Mouse (Mus musculus): ENCODE results near the gene Grik3. TPM values are rescaled to one million over a fixed set of nuclear protein-coding genes. Genes with fewer than 3 reads are reported as not detected.

Gene Grik3
- polyA plus RNA-seq, 1 experiment from 2014 or later = 7.9 TPM

GRCm38 (mm10) chr4:125580336-125580735 is 89.8 kb downstream of the Grik3 start:
- H3K27ac ChIP-seq (replicated peaks) = no peak overlapping the region
- H3K9ac ChIP-seq (replicated peaks) = no peak overlapping the region
- no peak overlapping the region for H3K4me3 ChIP-seq
- H3K36me3 ChIP-seq = no peaks in the 10 kb centered on the region
- peaks cover 18% of the 10 kb centered on the region; the same call in 1 of the 2 replicates for H3K4me1 ChIP-seq
- no peaks in the 10 kb centered on the region for H3K9me3 ChIP-seq
- ATAC-seq (replicated peaks) = no peak
- peaks cover 10% of the 10 kb centered on the region; the same call in 1 of the 2 replicates for H3K27me3 ChIP-seq
- WGBS = 29% methylated on average over 5 of the region's 5 CpGs
- H3K4me2 ChIP-seq (replicated peaks) = no peak overlapping the region

DNA sequence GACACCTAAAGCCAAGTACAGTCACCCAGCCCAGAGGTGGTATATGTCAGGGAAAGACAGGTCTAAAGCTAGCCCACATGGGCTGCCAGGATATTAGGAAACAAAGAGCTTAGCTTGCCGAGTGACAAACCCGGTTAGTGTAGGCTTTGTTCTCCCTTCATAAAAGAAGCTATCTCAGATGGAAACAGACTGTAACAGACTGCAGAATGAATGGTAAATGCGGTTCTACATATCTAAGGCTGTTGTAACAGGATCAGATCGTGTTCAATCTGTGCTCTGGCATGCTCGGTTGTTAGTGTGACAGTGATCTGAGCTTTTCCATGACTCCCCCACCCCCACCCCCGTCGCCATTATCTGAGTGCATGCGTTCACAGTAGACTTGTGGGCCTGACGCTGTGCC is 92.8 kb downstream of the Grik3 start:
- peaks cover 32% of the 10 kb centered on the region for H3K4me1 ChIP-seq
- no peak overlapping the region for H3K4me3 ChIP-seq
- H3K9me3 ChIP-seq = no peaks in the 10 kb centered on the region
- ATAC-seq (replicated peaks) = 0 out of 2 replicates have a peak, but pooled peaks have one; percentile 19
- H3K27me3 ChIP-seq = peaks cover 33% of the 10 kb centered on the region; the same call in 1 of the 2 replicates
- 65% methylated on average over 9 of the region's 9 CpGs for WGBS
- H3K4me2 ChIP-seq (replicated peaks) = no peak overlapping the region
- no peaks in the 10 kb centered on the region for H3K36me3 ChIP-seq
- 0 out of 2 replicates have a peak overlapping the region, but pooled peaks have one; percentile 25 for H3K27ac ChIP-seq (replicated peaks)
- no peak overlapping the region for H3K9ac ChIP-seq (replicated peaks)

GRCm38 (mm10) chr4:125583935-125584334 is 93.4 kb downstream of the Grik3 start:
- ATAC-seq (replicated peaks) = no peak
- H3K9ac ChIP-seq (replicated peaks) = no peak overlapping the region
- no peak overlapping the region for H3K4me2 ChIP-seq (replicated peaks)
- no peak overlapping the region for H3K27ac ChIP-seq (replicated peaks)
- H3K36me3 ChIP-seq = no peaks in the 10 kb centered on the region
- 83% methylated on average over 4 of the region's 4 CpGs for WGBS
- peaks cover 30% of the 10 kb centered on the region; the same call in 1 of the 2 replicates for H3K27me3 ChIP-seq
- no peak overlapping the region for H3K4me3 ChIP-seq
- H3K4me1 ChIP-seq = peaks cover 35% of the 10 kb centered on the region
- H3K9me3 ChIP-seq = no peaks in the 10 kb centered on the region

DNA sequence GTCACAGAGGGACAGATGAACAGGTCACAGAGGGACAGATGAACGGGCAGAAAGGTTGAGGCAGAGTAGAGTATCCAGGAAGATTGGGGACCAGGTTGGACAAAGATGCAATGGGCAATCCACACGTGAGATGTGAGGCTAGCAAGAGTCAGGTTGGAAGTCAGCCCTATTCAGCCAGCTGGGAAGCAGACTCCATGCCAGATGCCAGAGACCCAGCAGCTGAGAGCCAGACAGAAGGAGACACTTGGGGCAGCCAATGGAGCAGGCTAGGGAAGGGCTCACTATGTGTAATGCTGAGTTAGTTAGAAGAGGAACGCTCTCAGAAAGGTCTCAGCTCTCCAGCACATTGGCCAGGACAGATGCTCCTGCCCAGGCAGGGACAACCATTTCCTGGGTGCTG is 94.2 kb downstream of the Grik3 start:
- Histone ChIP-seq H3K4me2 (replicated peaks) (no peak overlapping the region), H3K27ac (replicated peaks) (no peak overlapping the region), H3K4me3 (no peak overlapping the region), H3K4me1 (peaks cover 43% of the 10 kb centered on the region), H3K9ac (replicated peaks) (no peak overlapping the region), H3K27me3 (peaks cover 36% of the 10 kb centered on the region; the same call in 1 of the 2 replicates), H3K9me3 (no peaks in the 10 kb centered on the region), H3K36me3 (no peaks in the 10 kb centered on the region)
- ATAC-seq (replicated peaks) = no peak
- 79% methylated on average over 3 of the region's 3 CpGs for WGBS

DNA sequence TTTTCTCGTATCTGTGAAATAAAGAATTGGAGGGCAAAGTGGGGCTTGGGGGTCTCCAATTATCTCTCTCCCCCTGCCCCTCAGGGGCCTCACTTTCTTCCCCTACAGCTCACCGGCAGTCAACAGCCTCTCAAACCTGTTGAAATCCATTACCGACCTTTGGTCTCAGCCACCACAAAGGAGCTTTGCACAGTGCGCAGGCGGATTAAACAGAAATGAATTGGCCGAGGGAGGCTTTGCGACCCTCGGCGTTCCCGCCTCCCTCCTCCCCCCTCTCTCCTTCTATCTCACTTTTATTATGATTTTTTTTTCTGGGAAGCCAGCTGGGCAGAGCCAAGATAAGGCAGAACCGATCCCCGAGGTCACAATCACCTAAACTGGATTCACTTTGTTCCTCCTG is 97.1 kb downstream of the Grik3 start:
- Histone ChIP-seq H3K9me3 (no peaks in the 10 kb centered on the region), H3K27me3 (peaks cover 32% of the 10 kb centered on the region; the same call in 1 of the 2 replicates), H3K36me3 (no peaks in the 10 kb centered on the region), H3K4me1 (peaks cover 57% of the 10 kb centered on the region), H3K4me3 (no peak overlapping the region), H3K27ac (replicated peaks) (no peak overlapping the region), H3K9ac (replicated peaks) (no peak overlapping the region), H3K4me2 (replicated peaks) (no peak overlapping the region; the same call in 1 of the 2 replicates)
- whole genome bisulfite sequencing = 2% methylated on average over 12 of the region's 12 CpGs
- ATAC-seq (replicated peaks) = no peak

GRCm38 (mm10) chr4:125590241-125590919 is 99.9 kb downstream of the Grik3 start:
- H3K27me3 ChIP-seq = peaks cover 31% of the 10 kb centered on the region; the same call in 1 of the 2 replicates
- peak; percentile 59 for ATAC-seq (replicated peaks)
- WGBS = 8% methylated on average over 14 of the region's 14 CpGs
- H3K4me1 ChIP-seq = peaks cover 56% of the 10 kb centered on the region
- no peak overlapping the region for H3K4me3 ChIP-seq
- no peak overlapping the region for H3K9ac ChIP-seq (replicated peaks)
- no peak overlapping the region for H3K27ac ChIP-seq (replicated peaks)
- no peaks in the 10 kb centered on the region for H3K36me3 ChIP-seq
- H3K9me3 ChIP-seq = no peaks in the 10 kb centered on the region
- H3K4me2 ChIP-seq (replicated peaks) = no peak overlapping the region

DNA sequence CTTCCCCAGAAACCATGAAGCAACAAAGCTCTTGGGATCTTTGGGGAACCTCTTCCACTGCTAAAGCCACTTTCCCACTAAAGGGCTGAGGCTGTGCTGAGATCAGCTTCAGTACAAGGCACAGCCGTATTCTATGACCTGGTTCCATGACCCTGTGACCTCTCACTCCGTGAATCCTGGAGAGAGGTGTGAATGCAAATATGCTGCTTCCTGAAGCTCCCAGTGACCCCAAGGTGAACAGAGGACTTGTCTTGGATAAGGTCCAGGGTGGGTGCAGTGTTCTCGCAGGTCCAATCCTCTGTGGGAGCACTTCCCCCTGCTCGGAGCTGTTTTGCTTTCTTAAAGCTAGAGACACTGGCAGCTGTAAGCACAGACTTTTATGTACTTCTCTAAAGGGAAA is 102.2 kb downstream of the Grik3 start:
- Histone ChIP-seq H3K27ac (replicated peaks) (no peak overlapping the region), H3K4me3 (no peak overlapping the region), H3K4me1 (peaks cover 63% of the 10 kb centered on the region), H3K9me3 (no peaks in the 10 kb centered on the region), H3K4me2 (replicated peaks) (no peak overlapping the region), H3K27me3 (peaks cover 16% of the 10 kb centered on the region; the same call in 1 of the 2 replicates), H3K9ac (replicated peaks) (no peak overlapping the region), H3K36me3 (no peaks in the 10 kb centered on the region)
- 58% methylated on average over 4 of the region's 4 CpGs for WGBS
- no peak for ATAC-seq (replicated peaks)

DNA sequence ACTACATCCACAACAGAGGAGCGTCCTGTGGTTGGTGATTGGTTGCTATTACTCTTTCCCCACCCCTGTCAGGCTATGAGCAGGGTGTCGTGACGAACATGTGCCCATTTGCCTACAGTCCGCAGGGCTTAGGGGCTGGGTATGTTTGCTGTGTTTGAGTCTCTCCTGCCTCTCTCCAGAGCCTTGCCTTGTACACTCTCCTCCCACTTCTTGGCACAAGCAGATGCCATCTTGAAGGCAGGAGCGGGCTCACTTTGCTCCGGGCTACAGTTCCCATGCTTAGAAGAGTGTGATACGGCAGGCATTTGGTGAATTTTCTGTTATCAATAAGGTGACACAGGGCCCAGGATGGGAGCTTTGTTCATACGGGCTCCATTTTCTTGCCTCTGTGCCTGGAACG is 104.5 kb downstream of the Grik3 start:
- no peak overlapping the region for H3K9ac ChIP-seq (replicated peaks)
- H3K27ac ChIP-seq (replicated peaks) = no peak overlapping the region
- H3K36me3 ChIP-seq = no peaks in the 10 kb centered on the region
- H3K9me3 ChIP-seq = no peaks in the 10 kb centered on the region
- H3K4me1 ChIP-seq = peaks cover 63% of the 10 kb centered on the region
- H3K4me2 ChIP-seq (replicated peaks) = no peak overlapping the region
- WGBS = 79% methylated on average over 9 of the region's 9 CpGs
- peaks cover 9% of the 10 kb centered on the region; the same call in 1 of the 2 replicates for H3K27me3 ChIP-seq
- H3K4me3 ChIP-seq = no peak overlapping the region
- ATAC-seq (replicated peaks) = no peak

- no peak overlapping the region for H3K9ac ChIP-seq (replicated peaks)
- 49% methylated on average over 10 of the region's 10 CpGs for WGBS
- H3K4me3 ChIP-seq = no peak overlapping the region
- H3K9me3 ChIP-seq = no peaks in the 10 kb centered on the region
- no peak overlapping the region for H3K27ac ChIP-seq (replicated peaks)
- H3K27me3 ChIP-seq = peaks cover 12% of the 10 kb centered on the region; the same call in 1 of the 2 replicates
- H3K4me1 ChIP-seq = peaks cover 43% of the 10 kb centered on the region
- no peaks in the 10 kb centered on the region for H3K36me3 ChIP-seq
- no peak overlapping the region for H3K4me2 ChIP-seq (replicated peaks)
- no peak for ATAC-seq (replicated peaks)
These were observed 108.2 kb downstream of the Grik3 start for GRCm38 (mm10) chr4:125598677-125599076.

DNA sequence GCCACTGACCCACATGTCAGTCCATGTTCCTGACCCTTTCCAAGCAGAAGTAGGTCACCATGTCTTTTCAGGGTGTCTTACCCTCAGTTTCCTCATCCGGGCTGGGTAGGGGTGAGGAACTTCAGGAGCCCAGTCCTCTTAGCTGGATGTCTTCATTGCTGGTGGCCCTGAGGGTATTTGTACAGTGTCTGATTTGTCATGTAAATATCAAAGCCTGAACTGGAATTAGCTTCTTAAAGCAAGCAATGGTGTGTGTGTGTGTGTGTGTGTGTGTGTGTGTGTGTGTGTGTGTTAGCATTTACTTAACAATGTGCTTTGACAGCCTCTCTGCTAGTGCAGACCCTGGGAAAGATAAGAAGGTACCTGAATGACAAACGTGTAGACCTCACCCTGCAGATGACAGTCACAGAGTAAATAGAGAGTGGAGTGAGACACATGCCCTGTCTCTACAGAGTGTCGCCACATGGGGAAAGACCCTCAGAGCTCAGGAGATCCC is 109.1 kb downstream of the Grik3 start:
- 74% methylated on average over 3 of the region's 3 CpGs for WGBS
- no peaks in the 10 kb centered on the region for H3K36me3 ChIP-seq
- H3K4me3 ChIP-seq = no peak overlapping the region
- peaks cover 47% of the 10 kb centered on the region for H3K4me1 ChIP-seq
- H3K9me3 ChIP-seq = no peaks in the 10 kb centered on the region
- no peak for ATAC-seq (replicated peaks)
- H3K27ac ChIP-seq (replicated peaks) = no peak overlapping the region
- peaks cover 12% of the 10 kb centered on the region; the same call in 1 of the 2 replicates for H3K27me3 ChIP-seq
- H3K4me2 ChIP-seq (replicated peaks) = no peak overlapping the region
- no peak overlapping the region for H3K9ac ChIP-seq (replicated peaks)

DNA sequence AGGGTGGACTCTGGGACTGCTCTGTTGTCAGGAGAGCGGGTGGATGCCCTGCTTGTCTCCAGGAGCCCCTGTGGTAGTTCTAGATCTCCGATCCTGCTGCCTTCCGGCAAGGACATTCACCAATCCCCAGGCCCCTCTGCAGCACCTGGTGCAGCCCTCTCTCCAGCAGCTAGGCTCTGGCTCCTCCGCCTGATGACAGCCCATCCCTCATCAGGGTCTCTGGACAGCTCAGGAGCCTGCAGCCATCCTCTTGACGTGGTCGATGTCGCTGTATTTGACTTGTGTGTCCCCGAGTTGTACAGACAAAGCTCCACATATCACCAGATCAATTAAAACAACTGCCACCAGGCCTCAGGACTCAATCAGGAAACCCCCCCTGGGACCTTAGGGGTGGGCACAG is 110.1 kb downstream of the Grik3 start:
- Histone ChIP-seq H3K9me3 (no peaks in the 10 kb centered on the region), H3K4me2 (replicated peaks) (no peak overlapping the region), H3K4me1 (peaks cover 49% of the 10 kb centered on the region), H3K4me3 (no peak overlapping the region), H3K36me3 (no peaks in the 10 kb centered on the region), H3K27ac (replicated peaks) (no peak overlapping the region), H3K9ac (replicated peaks) (no peak overlapping the region), H3K27me3 (peaks cover 12% of the 10 kb centered on the region; the same call in 1 of the 2 replicates)
- ATAC-seq (replicated peaks) = no peak
- 88% methylated on average over 8 of the region's 8 CpGs for WGBS

GRCm38 (mm10) chr4:125601301-125601700 is 110.8 kb downstream of the Grik3 start:
- Histone ChIP-seq H3K4me3 (no peak overlapping the region), H3K36me3 (no peaks in the 10 kb centered on the region), H3K27ac (replicated peaks) (no peak overlapping the region), H3K4me1 (peaks cover 44% of the 10 kb centered on the region), H3K27me3 (peaks cover 12% of the 10 kb centered on the region; the same call in 1 of the 2 replicates), H3K4me2 (replicated peaks) (no peak overlapping the region), H3K9ac (replicated peaks) (no peak overlapping the region), H3K9me3 (no peaks in the 10 kb centered on the region)
- WGBS = 55% methylated on average over 3 of the region's 3 CpGs
- no peak for ATAC-seq (replicated peaks)

All from forebrain, embryonic 15.5 days (tissue).